Mouse (Mus musculus): Measurements from ENCODE around the gene Rpl22. TPM values are rescaled to one million over a fixed set of nuclear protein-coding genes. Genes with fewer than 3 reads are reported as not detected.

Gene Rpl22
- polyA plus RNA-seq, 1 experiment from 2014 or later: 276 TPM

GRCm38 (mm10) chr4:152340584-152341284, 15.2 kb downstream of the Rpl22 start:
- WGBS: 34% methylated on average over 15 of the region's 15 CpGs
- peaks cover 67% of the 10 kb centered on the region for H3K27me3 ChIP-seq (ENCODE audit: control insufficient read depth, insufficient read depth, low read length)
- no peak for ATAC-seq (ENCODE audit: insufficient number of reproducible peaks, insufficient read depth, low FRiP score, low read depth)

GRCm38 (mm10) chr4:152343296-152343695, 17.8 kb downstream of the Rpl22 start:
- Histone ChIP-seq H3K9me3 (ENCODE audit: control insufficient read depth, low read length) (no peaks in the 10 kb centered on the region), H3K27me3 (ENCODE audit: control insufficient read depth, insufficient read depth, low read length) (peaks cover 62% of the 10 kb centered on the region), H3K36me3 (ENCODE audit: control insufficient read depth, insufficient read depth, low read length) (no peaks in the 10 kb centered on the region), H3K4me2 (ENCODE audit: low read length) (no peak overlapping the region), H3K9ac (ENCODE audit: low read length) (no peak overlapping the region), H3K4me3 (ENCODE audit: control insufficient read depth in 1 of 2, insufficient read depth in 1 of 2, low read depth in 1 of 2, low read length in 2 of 2) (no peak overlapping the region), H3K4me1 (ENCODE audit: control insufficient read depth in 2 of 2, insufficient read depth in 2 of 2, low read length in 2 of 2) (peaks cover 8 to 21% of the 10 kb centered on the region in 2 experiments), H3K27ac (replicated peaks in 1 of 2; ENCODE audit: control insufficient read depth in 1 of 2, insufficient read depth in 1 of 2, low read depth in 2 of 2, low read length in 2 of 2) (no peak overlapping the region)
- no peak for ATAC-seq (ENCODE audit: insufficient number of reproducible peaks, insufficient read depth, low FRiP score, low read depth)
- 11% methylated on average over 5 of the region's 5 CpGs for WGBS

More at GRCm38 (mm10) chr4:152340584-152341284, 15.2 kb downstream of the Rpl22 start:
- Histone ChIP-seq H3K4me2 (ENCODE audit: low read length) (no peak overlapping the region), H3K27ac (replicated peaks in 1 of 2; ENCODE audit: control insufficient read depth in 1 of 2, insufficient read depth in 1 of 2, low read depth in 2 of 2, low read length in 2 of 2) (no peak overlapping the region), H3K36me3 (ENCODE audit: control insufficient read depth, insufficient read depth, low read length) (peaks cover 3% of the 10 kb centered on the region; the same call in 1 of the 2 replicates), H3K9me3 (ENCODE audit: control insufficient read depth, low read length) (no peaks in the 10 kb centered on the region), H3K4me3 (ENCODE audit: control insufficient read depth in 1 of 2, insufficient read depth in 1 of 2, low read depth in 1 of 2, low read length in 2 of 2) (no peak overlapping the region), H3K4me1 (ENCODE audit: control insufficient read depth in 2 of 2, insufficient read depth in 2 of 2, low read length in 2 of 2) (peaks cover 5 to 22% of the 10 kb centered on the region in 2 experiments), H3K9ac (ENCODE audit: low read length) (no peak overlapping the region)

- peaks cover 8% of the 10 kb centered on the region in 2 experiments; a peak in 3 of 4 replicates for H3K4me1 ChIP-seq (ENCODE audit: control insufficient read depth in 2 of 2, insufficient read depth in 2 of 2, low read length in 2 of 2)
- no peak for ATAC-seq (ENCODE audit: insufficient number of reproducible peaks, insufficient read depth, low FRiP score, low read depth)
- WGBS: 52% methylated on average over 7 of the region's 7 CpGs
- peaks cover 61% of the 10 kb centered on the region for H3K27me3 ChIP-seq (ENCODE audit: control insufficient read depth, insufficient read depth, low read length)
- no peak overlapping the region for H3K4me3 ChIP-seq (ENCODE audit: control insufficient read depth in 1 of 2, insufficient read depth in 1 of 2, low read depth in 1 of 2, low read length in 2 of 2)
- no peaks in the 10 kb centered on the region for H3K36me3 ChIP-seq (ENCODE audit: control insufficient read depth, insufficient read depth, low read length)
- no peak overlapping the region for H3K27ac ChIP-seq (replicated peaks in 1 of 2; ENCODE audit: control insufficient read depth in 1 of 2, insufficient read depth in 1 of 2, low read depth in 2 of 2, low read length in 2 of 2)
- H3K9ac ChIP-seq (ENCODE audit: low read length): no peak overlapping the region
- H3K9me3 ChIP-seq (ENCODE audit: control insufficient read depth, low read length): no peaks in the 10 kb centered on the region
- no peak overlapping the region for H3K4me2 ChIP-seq (ENCODE audit: low read length)
Measured at GRCm38 (mm10) chr4:152344651-152345050, 19.1 kb downstream of the Rpl22 start.

- no peak for ATAC-seq (ENCODE audit: insufficient number of reproducible peaks, insufficient read depth, low FRiP score, low read depth)
- 38% methylated on average over 7 of the region's 7 CpGs for WGBS
- no peaks in the 10 kb centered on the region for H3K36me3 ChIP-seq (ENCODE audit: control insufficient read depth, insufficient read depth, low read length)
- H3K4me3 ChIP-seq (ENCODE audit: control insufficient read depth in 1 of 2, insufficient read depth in 1 of 2, low read depth in 1 of 2, low read length in 2 of 2): no peak overlapping the region
- H3K4me1 ChIP-seq (ENCODE audit: control insufficient read depth in 2 of 2, insufficient read depth in 2 of 2, low read length in 2 of 2): peaks cover 8% of the 10 kb centered on the region in 2 experiments; a peak in 3 of 4 replicates
- no peak overlapping the region for H3K27ac ChIP-seq (replicated peaks in 1 of 2; ENCODE audit: control insufficient read depth in 1 of 2, insufficient read depth in 1 of 2, low read depth in 2 of 2, low read length in 2 of 2)
- no peaks in the 10 kb centered on the region for H3K9me3 ChIP-seq (ENCODE audit: control insufficient read depth, low read length)
- H3K27me3 ChIP-seq (ENCODE audit: control insufficient read depth, insufficient read depth, low read length): peaks cover 61% of the 10 kb centered on the region
- no peak overlapping the region for H3K9ac ChIP-seq (ENCODE audit: low read length)
- H3K4me2 ChIP-seq (ENCODE audit: low read length): no peak overlapping the region
Measured at GRCm38 (mm10) chr4:152345120-152345889, 19.8 kb downstream of the Rpl22 start.

GRCm38 (mm10) chr4:152349837-152350381, 24.4 kb downstream of the Rpl22 start:
- Histone ChIP-seq H3K9ac (ENCODE audit: low read length) (no peak overlapping the region), H3K4me1 (ENCODE audit: control insufficient read depth in 2 of 2, insufficient read depth in 2 of 2, low read length in 2 of 2) (peaks cover 6 to 7% of the 10 kb centered on the region in 2 experiments; a peak in 3 of 4 replicates), H3K9me3 (ENCODE audit: control insufficient read depth, low read length) (no peaks in the 10 kb centered on the region), H3K4me2 (ENCODE audit: low read length) (no peak overlapping the region), H3K27me3 (ENCODE audit: control insufficient read depth, insufficient read depth, low read length) (peaks cover 50% of the 10 kb centered on the region), H3K4me3 (ENCODE audit: control insufficient read depth in 1 of 2, insufficient read depth in 1 of 2, low read depth in 1 of 2, low read length in 2 of 2) (no peak overlapping the region), H3K27ac (replicated peaks in 1 of 2; ENCODE audit: control insufficient read depth in 1 of 2, insufficient read depth in 1 of 2, low read depth in 2 of 2, low read length in 2 of 2) (no peak overlapping the region), H3K36me3 (ENCODE audit: control insufficient read depth, insufficient read depth, low read length) (no peaks in the 10 kb centered on the region)
- no peak for ATAC-seq (ENCODE audit: insufficient number of reproducible peaks, insufficient read depth, low FRiP score, low read depth)
- WGBS: 14% methylated on average over 17 of the region's 17 CpGs

GRCm38 (mm10) chr4:152350722-152351421, 25.3 kb downstream of the Rpl22 start:
- Histone ChIP-seq H3K9ac (ENCODE audit: low read length) (no peak overlapping the region), H3K9me3 (ENCODE audit: control insufficient read depth, low read length) (no peaks in the 10 kb centered on the region), H3K27me3 (ENCODE audit: control insufficient read depth, insufficient read depth, low read length) (peaks cover 52% of the 10 kb centered on the region), H3K4me1 (ENCODE audit: control insufficient read depth in 2 of 2, insufficient read depth in 2 of 2, low read length in 2 of 2) (peaks cover 0 to 3% of the 10 kb centered on the region in 2 experiments; a peak in 1 of 4 replicates), H3K36me3 (ENCODE audit: control insufficient read depth, insufficient read depth, low read length) (no peaks in the 10 kb centered on the region), H3K27ac (replicated peaks in 1 of 2; ENCODE audit: control insufficient read depth in 1 of 2, insufficient read depth in 1 of 2, low read depth in 2 of 2, low read length in 2 of 2) (no peak overlapping the region), H3K4me3 (ENCODE audit: control insufficient read depth in 1 of 2, insufficient read depth in 1 of 2, low read depth in 1 of 2, low read length in 2 of 2) (no peak overlapping the region), H3K4me2 (ENCODE audit: low read length) (no peak overlapping the region)
- no peak for ATAC-seq (ENCODE audit: insufficient number of reproducible peaks, insufficient read depth, low FRiP score, low read depth)
- WGBS: 18% methylated on average over 8 of the region's 8 CpGs

Measured in heart, embryonic 14.5 days (tissue).